Mouse (Mus musculus) testis, postnatal 10 days (tissue): ENCODE data around the gene Mob3a.

Experiments used
- DNase-seq: peaks from one replicate; pipeline ENCODE4 v3.0.0; 2021; ENCODE audit warnings: low spot score

The Mob3a gene

DNA sequence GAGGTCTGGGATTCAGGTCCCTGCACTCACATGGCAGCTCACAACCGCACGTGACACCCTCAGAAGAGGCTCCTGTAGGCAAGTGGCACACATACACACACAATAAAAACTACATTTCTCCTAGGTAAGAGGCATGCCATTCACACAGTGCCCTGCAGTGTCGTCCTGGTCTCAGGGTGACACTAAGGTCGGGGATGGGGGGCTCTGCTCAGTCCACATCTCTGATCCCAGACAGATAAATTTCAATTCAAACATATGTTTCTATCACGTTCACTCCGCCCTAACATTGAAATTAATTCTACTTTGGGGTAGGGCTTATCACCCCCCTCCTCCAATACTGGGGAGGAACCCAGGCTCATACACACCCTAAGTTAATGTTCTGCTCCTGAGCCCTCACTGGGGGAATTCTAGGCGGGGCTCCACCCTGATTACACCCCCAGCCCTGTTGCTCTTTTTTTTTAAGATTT is 1.7 kb downstream of the Mob3a start:
- DNase-seq = no peak

DNA sequence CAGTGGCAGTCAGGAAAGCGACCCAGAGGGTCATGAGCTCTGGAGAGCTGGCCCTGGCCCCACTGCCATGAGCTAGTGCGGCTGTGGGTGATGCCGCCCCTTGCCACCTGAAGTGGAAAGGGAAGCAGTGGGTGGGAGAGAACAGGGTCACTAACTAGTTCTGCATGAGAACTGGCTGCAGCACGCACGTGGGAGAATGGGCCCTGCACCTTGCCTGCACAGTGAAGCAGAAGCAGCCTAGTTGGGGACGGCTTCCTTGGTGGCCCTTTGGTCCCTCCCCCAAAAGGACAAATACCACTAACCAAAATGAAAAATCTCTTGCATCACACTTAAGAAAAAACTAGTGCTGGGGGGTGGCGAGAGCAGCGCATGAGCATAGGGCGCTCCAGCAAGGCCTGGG is 3.2 kb downstream of the Mob3a start:
- DNase-seq = no peak

DNA sequence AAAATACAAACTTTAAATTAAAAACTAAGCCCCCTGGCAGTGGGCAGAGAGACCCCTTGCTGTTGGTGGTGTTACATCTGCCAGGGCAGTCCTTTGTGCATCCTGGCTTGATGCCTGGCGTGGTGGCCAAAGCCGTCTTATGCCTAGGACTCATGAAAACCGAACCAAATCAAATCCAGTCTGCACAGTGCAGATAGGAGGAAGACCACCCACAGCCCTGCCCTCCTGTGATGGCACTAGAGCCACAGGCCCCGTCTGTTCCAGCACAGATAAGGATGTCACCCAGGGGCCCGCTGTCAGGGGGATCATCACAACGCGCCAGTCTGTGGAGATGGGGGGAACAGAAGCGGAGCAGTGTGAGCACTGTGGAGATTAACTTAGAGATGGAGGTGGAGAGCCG is 4.0 kb downstream of the Mob3a start:
- no peak for DNase-seq

DNA sequence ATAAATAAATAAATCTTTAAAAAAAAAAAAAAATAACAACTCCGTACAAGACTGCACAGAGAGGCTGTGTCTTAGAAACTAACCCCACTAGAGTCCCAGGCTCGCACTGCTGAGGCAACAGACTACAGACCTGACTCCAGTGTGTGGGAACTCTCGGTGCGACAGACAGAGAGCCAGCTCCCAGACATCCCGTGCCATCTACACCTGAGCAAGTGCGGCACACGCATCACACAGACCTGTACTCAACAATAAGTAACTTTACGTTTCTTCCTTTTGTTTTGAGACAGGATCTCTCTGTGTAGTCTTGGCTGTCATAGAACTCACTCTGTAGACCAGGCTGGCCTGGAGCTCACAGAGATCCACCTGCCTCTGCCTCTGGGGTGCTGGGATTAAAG is 4.4 kb downstream of the Mob3a start:
- DNase-seq = no peak

DNA sequence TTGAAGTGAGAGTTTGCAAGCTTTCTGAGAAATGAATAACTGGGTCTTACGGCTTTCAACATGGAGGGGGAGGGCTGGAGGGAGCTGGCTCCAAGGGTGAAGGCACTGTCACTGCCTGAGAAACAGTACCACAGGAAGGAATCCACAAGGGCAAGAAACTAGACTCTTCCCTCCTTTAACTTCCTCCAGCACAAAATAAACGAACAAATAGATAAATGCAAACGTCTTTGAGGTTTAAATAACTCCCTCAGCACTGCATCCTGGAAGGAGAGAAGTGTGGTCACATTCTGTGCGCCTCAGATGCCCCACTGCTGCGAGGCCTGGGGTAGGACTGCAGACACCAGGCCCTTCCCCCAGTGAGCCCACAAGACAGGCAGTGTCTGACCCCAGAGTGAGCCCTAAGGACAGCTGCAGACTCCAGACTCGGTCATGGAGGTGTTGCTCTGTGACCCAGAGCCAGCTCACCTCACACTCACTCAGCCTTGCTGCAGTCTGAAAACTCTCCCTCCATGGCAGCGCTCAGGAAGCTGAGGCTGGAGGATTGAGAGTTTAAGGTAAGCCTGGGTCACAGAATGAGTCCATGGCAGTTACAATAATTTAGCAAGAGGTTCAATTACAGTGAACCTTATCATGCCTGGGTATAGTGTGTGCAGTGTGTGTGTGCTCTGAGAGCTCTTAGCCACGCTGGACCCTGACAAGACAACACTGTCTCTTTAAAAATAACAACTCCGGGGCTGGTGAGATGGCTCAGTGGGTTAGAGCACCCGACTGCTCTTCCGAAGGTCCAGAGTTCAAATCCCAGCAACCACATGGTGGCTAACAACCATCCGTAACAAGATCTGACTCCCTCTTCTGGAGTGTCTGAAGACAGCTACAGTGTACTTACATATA is 5.0 kb downstream of the Mob3a start:
- DNase-seq = no peak

DNA sequence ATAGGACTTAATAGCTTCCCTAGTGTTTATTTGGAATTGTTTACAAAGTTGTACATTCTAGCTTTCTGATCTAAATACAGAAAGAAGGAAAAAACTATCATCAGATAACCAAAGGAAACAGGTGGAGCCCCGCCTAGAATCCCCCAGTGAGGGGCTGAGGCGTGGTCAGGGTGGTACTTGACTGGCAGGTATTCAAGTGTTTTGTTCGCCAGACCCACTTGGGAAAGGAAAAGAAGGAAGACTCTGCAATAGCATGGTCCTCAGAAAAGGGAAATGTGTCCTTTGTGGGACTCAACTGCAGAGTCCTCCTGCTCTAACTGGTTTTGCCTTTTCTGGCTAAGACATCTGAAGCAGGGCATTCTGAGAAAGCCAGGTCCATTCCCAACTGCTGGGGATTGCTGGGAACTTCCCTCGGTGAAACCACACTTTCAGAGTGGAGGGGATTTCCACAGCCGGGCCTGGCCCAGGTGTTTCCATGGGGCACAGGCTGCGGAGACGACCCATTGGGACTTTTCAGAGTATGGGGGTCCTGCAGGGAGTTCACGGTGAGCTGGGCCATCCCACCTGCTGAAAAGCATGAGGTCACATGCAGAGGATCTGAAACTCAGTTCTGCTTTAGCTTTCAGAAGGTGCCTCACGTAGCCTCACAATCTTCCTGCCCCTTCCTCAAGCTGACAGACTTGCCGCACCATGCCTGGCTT is 5.8 kb downstream of the Mob3a start:
- no peak for DNase-seq

DNA sequence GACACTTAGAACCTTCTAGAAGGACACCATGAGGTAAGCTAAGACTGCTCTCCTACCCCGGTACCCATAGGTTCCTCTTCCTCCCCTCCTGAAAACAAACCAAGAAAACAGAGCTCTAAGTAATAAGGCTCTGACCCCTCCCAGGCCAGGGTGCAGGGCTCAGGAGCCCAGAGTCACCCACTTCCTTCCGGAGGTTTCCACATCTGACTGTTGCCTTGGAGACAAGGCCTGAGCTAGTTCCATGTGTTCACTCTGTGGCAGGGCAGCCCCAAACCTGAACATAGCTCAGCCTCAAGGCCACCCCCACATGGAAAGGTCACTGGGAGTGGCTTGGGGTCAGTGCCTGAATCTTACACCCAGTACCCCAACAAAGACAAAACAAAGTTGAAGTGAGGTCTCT is 6.6 kb downstream of the Mob3a start:
- no peak for DNase-seq

DNA sequence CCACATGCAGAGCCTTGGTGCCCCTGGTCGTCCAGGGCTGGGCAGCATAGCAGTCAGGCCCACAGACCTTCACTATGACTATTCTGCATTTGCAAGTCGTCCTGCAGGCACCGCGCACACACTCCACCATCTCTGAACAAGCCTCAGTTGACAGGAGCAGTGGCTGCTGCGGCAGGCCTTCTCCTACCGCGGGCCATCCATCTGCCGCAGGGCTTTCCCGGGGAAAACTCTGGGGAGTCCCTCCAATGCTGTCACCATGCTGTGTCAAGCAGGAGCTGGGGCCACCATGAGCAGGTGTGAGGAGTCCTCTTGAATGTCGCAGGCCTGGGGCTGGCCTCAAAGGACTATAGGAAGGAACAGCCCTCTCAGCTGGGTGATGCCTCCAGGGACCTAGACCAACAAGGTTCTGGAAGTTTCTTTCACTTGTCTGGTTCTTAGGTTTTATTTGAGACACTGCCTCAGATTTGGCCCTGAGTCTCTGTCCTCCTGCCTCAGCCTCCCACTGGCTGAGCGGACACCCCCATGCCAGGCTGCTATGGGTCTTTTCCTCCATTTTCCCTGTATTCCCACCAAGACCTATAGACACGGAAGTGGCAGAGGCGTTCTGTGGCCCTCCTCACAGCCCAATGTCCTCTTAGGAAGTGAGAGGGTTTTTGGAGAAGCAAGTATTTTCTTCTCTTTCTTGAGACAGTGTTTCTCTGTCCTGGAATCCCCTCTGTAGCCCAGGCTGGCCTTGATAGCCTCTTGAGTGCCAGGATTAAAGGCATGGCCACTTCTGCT is 7.4 kb downstream of the Mob3a start:
- DNase-seq = no peak

DNA sequence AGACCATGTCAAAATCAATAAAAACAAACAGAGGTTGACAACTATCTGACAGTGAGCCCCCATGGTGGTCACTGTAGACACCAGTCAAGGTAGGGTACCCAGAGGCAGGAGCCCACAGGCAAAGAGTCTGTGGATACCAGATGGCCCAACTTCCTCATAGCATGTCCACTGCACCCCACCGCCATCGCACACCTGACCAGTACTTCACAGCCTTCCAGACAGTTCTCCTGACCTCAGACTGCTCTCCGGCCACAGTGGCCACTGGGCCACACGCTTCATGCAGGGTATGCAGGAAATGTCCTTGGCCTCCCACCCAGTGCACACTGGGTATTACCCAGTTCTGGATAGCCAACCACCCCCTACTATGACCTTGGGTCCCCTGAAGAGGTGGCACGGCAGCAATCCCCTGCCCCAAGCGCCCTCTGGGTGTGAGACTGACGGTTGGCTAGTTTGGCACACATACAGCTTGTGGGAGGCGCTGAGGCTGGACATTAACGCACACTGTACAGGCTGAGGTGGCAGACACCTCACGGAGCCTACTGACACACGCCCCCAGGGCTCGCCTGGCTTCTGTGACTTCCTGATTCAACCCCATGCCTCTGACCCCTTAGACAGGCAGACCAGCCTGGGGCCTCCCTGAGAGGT is 8.3 kb downstream of the Mob3a start:
- DNase-seq = no peak

DNA sequence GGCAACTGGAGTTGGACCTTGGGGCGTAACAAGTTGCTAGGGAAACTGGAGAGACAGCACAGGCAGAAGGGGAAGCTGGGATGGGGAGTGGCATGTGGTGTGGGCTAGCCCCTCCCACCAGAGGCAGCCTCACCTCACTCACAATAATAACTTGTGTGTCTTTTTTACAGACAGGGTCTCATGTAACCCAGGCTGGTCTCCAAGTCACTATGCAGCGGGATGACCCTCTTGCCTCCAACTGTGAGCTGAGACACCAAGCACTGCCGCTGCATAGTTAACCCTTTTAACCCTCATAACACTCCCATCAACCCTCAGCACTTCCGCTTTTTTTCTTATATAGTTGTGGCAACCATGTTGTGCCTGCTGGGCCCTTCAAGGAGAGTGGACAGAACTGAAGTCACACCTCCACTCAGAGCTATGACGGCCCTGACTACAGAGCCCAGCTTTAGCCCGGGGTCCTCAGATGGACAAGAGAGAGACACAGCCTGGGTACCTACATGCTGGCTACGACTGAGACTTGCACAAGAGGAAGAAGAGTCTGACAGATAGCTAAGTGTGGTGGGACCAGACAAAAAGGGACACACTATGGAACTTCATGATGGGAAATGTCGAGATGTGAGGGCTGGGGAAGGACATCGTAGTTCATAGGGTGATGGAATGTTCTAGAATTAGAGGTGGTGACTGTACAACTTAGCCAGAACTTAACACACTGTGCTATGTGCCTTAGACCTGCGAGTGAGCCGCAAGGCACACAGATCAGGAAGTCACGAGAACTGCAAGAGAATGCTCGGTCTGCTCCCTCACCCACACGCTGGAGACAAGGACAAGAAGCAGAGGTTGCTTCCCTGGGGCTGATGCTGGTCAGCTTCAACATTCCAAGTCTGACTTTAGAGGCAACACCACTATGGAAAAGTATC is 9.3 kb downstream of the Mob3a start:
- no peak for DNase-seq

DNA sequence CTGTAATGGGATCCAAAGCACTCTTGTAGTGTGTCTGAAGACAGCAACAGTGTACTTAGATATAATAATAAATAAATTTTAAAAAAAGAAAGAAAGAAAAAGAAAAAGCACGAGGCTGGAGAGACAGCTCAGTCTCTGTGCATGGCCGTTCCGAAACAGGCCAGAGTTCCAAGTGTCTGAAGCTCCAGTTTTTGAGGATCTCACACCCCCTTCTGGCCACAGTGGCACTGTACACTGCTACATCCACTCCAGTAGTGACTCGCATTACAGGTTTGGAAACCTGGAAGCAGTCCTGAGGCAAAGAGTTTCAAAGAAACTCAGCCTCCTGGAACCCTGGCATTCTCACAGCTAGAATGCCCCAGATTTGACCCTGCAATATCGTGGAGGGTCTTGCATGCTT is 13.9 kb downstream of the Mob3a start:
- peak; percentile 77 for DNase-seq

DNA sequence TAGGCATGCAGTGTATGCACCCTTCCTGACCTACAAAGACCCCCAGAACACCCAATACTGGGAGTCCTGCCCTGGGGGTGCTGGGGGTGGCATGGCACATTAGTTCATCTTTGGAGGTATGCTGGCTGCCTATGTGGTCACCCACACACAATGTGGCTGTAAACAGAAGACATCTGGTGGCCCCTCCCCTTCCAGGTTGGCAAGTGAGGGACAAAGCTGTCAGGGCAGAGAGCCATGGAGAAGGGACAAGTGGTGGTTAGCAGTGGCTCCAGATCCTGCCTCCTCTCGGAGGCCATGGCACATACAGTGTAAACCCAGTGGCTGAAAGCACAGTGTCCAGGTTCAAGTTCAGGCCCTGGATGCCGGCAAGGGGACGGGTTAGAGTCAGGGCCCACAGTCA is 15.2 kb downstream of the Mob3a start:
- no peak for DNase-seq

DNA sequence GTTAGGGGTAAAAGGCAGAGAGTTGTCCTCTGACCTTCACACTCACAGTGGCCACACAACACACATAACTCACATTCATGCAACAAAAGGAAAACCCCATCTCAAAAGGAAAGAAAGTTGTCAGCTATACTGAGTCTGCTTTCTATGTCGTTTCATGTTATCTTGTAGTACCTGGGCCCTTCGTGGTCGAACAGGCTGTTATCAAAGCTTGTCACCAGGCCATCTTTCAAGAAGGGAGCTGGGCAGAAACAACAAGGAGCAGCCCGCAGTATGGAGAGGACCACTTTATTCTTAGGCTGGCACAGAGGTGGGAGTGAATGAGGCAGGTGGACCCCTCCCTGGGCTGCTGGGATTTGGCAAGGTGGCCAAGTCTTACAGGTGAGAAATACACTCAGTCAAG is 16.8 kb downstream of the Mob3a start:
- no peak for DNase-seq

DNA sequence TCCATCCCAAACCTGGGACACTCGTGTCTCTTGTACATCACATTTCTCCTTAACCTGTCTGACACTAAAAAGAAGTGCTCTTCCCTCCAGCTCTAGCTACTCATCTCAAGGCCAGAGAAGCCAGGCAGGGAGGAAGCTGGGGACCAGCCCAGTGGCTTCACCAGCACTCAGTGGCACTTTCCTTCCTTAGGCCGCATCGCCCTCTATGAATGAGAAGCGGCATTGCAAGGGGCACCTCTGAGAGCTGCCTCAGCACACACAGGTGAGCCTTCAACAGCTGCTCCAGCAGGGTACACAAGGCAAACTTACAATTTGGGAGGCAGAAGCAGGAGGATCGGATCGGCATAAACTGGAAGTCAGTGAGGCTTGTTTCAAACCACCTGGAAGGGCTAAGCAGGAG is 17.6 kb downstream of the Mob3a start:
- peak; percentile 73 for DNase-seq

DNA sequence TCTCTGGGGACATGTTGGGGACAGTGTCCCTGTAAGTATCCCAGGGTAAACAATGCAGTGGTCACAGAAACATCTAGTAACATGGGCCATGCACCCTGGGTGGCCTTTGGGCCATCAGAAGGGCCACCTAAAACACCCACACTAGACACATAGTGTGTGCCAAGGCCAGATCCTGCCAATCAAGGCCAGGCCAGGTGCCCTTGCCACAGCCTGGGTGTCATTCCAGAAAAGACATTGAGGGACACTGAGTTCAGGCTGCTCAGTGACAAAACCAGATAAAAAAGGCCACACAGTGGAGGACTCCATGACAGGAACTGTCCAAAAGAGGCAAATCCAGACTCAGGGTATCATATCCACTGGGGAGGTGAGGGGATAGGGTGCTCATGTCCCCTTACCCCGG is 18.1 kb downstream of the Mob3a start:
- DNase-seq = no peak

DNA sequence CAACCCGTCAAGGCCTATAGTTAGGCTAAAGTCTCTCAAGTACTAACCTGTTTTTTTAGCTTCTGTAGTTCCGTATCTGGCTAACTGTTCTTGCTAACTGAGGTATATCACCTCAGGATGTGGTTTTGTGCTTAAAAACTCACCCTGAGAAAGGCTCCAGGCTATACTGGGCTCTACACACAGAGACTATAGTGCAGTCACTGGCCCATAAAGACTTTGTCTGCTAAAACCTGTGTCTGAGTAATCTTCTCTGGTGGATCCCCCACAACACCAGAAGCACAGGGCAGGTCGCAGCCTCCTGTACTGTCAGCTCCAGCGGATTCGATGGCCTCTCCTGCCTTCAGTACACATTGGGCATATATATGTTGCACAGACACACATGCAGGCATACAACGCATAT is 19.8 kb downstream of the Mob3a start:
- DNase-seq = no peak

DNA sequence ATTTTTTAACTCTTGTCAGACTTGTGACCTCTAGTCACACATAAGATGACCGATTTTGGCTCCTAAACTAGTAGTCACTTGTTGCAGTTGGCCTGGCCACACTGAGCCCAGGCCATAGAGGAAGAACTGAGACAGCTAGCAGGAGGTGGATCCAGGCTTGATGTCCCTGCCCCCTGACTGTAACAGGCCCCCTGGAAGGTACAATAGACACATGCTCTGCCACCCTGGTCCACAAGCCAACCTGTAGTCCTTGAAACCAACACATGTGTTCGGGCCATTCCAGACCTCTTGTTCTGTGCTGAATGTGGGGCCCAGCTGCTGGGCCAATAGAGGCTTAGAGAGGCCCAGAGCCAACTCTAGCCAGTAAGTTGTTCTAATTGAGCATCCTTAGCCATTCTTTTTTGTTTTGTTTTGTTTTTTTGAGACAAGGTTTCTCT is 21.5 kb downstream of the Mob3a start:
- no peak for DNase-seq

DNA sequence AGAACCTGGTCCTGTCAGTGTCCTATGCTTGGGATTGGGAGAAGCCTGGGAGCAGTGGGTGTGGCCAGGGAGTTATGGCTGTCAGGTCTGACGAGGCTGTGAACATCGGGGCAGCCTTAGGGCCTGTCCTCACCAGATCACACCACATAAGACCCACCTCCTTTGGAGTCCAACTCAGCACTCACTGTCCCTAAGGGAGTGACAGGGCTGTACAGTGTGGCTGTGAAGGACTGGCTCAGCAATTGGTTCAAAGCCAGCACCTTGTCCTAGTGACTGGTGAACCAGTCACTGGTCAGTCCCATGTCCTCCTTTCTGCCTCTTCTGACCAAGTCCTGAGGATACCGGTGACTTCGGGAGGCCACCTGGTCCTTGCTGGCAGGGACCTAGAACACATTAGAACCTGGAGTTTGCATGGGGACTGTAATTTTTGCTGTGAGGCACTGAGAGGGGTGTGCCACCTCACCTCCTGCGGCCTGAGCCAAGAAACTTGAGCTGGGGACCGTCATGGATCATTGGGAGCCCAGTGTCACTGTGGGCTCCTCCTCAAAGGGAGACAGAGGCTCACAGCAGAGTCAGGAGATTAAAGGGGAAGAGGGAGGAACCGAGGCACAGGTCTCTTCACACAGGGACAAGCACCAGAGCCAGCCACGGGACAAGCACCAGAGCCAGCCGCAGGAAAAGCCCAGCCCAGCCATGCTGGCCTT is 22.1 kb downstream of the Mob3a start:
- no peak for DNase-seq

DNA sequence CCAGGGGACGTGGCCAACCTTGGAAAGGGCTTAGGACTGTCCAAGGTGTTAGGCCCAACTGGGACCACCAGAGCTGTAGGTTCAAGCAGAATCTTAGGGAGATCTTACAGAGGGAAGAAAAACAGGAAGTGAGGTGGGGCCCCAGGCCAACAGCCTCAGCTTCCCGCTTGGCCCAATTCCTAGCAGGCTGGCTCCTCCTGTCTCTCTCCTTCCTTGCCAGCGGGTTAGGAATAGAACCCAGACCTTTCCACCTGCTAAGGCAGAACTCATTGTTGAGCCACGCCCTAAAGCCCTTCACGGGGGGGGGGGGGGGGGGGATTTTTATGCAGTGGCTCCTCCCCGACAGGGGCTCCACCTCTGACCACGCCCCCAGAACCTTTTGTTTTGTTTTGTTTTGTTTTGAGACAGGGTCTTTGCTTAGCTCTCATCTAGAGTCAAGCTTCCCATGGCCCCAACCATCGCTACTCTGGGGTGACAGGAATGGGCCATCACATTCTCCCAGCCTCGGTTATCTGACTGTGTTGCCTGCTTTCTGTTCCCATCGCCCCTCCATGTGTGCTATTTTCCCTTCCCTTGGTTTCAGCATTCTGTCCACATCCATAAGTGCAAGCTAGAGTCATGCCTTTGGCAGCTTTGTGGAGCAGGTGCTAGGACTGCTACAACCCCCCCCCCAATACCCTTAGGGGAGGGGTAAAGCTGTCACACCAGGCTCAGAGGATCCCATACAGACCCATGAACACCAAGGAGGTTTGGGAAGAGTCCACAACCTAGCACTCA is 23.0 kb downstream of the Mob3a start:
- DNase-seq = no peak
